Mouse (Mus musculus) urinary bladder, postnatal 14 days (tissue): ENCODE measurements at regions not wholly inside any gene's neighbourhood (a gene's known extent, or its start where the extent isn't known, plus 50 kb on each side); places are given as distances from the start of the nearest gene placed in this dataset.

Experiments used
- DNase-seq: peaks from one replicate; pipeline ENCODE4 v3.0.0; 2021; ENCODE audit warnings: low spot score

DNA sequence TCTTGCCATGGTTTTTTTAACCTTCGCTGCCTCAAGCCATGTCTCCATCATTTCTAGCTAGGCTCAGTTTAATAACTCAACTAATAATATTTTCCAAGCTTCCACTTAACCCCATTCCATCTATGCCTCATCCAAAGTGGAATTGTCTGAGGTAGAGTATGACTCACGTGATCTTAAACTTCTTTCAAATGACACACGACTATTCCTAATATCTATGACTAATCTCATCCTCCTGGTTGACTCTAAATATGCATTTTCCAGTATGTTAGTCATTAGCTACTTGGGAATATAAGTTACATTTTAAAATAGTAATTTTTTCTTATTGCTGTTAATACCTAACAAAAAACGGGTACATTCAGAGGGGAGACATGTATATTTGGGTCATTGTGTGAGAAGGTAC is 524.8 kb upstream of the Pappa start:
- DNase-seq, result no peak

DNA sequence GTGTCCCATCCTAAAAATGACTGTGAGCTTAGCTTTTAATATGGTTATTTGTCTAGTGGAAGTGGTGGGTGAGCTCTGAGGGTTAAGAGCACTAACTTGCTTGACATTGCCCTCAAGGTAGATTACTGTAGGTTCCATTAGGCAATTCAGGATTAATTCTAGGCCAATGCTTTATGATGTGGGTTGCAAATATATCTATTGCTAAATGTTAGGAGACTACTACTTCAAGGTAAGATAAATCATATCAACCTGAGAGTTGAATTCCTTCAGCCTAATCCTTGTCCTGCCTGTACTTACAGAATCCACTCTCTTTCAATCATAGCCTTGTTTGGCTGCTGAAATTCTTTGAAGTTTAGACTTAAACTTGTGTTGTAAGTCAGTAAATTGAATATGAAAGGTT is 501.2 kb upstream of the Pappa start:
- DNase-seq, result no peak

DNA sequence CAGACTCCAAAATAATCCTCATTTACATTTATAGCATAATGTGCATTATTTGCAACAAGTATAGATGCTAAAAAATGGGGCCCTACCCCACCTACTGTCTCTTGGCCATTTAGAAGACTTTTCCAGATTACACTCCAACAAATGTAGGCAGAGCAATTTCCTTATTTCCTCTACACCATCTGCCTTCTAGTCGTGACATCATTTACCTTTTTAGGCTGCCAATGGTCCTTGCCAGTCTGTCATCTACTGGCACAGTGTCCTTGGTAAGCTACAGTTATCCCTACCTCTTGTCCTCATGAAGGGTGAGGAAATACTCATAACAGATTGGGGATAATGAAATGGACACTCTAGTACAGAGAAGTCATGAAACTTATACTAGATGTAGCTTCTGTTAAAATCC is 491.8 kb upstream of the Pappa start:
- no peak for DNase-seq

DNA sequence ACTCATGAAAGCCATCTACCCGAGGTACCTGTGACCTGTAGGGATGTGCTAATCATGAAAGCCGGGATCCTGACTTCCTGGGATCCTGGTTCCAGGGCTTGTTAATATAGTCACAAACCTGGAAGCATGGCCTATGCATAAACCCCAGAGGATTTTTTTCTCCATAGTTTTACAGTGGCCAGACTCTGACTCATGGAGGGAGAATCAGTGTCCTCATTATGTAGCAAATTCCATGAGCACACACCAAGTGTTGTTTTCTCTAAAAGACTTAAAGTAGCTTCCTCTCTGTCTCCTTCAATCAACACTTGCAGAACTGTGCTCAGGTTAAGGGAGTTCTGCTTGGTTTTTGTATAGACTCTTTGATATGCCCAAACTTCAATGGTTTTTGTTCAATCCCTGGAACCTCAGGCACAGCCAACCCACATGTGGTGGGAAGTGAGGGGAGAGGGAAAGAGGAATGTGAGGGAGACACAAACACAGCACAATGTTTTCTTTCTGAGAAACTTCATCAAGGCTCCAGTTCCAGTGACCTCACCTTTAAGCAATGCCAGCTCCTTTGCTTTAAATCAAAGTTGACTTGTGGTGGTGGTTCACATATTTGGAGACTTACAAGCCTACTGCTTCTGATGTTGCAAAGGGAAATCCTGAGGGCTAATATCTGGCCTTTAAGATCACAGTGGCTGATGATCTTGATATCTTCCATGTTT is 488.6 kb upstream of the Pappa start:
- no peak for DNase-seq

DNA sequence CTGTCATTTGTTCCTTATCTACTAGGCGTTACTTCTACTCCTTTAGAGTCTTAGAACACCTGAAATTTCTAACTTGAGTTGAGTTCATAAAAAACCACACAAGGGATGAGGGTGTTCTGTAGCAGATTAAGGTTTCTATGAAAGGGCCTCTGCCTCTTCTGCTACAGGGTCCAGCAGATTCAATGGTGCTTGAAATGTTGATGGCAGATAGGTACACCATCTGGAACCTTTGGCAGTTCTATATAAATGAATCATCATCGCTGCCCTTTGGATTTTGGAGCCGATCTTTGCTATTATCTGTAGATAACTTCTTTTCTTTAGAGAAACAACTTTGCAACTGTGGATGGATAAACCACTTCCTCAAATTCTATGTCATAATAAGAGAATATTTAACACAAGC is 483.9 kb upstream of the Pappa start:
- no peak for DNase-seq

DNA sequence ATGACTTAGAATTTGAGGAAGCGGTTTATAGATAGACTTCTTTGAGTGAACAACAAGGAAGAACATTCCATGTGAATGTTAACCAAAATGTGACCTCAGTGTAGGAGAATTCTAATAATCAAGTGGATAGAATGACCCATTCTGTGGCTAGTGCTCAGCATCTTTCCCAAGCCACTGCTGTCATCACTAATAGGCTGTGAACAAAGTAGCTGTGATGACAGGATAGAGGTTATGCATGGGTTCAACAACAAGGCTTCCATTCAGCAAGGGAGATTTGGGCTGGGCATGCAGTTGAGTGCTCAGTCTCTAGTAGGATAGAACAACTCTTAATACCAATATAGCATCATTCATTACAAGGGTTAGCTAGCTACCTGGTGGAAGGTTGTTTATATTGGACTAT is 483.0 kb upstream of the Pappa start:
- no peak for DNase-seq

DNA sequence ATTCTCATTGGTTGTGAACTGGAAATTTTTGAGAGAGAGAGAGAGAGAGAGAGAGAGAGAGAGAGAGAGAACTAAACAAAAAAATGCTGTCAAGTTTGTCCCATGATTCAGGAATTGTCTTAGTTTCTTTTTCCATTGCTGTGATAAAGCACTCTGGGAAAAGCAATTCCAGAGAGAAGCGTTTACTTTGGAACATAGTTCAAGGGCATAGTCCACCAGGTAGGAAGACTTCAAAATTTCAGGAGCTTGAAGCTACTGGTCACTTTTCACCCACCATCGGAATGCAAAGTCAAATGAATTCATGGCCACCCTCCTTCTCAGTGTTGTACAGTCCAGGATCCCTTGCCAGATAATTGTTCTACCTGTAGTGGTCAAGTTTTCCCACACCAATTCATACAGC is 478.8 kb upstream of the Pappa start:
- no peak for DNase-seq

DNA sequence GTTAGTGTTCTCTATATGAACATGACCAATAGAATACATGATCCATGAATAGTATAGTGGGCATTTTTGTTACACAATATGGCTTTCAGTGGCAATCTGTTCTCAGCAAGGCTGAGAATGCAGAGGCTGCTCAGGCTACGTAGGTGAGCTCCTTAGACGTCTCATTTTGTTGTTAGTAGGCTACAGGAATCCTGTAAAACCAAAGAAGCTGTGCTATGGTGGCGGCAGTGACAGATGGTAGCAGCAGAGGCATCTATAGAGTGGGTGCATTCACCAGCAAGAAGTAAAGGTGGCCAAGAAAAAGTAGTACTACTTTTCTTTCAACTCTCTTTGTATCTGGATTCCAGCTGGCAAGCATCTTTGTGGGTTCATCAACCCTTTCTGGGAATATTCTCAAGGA is 469.8 kb upstream of the Pappa start:
- DNase-seq, result no peak

DNA sequence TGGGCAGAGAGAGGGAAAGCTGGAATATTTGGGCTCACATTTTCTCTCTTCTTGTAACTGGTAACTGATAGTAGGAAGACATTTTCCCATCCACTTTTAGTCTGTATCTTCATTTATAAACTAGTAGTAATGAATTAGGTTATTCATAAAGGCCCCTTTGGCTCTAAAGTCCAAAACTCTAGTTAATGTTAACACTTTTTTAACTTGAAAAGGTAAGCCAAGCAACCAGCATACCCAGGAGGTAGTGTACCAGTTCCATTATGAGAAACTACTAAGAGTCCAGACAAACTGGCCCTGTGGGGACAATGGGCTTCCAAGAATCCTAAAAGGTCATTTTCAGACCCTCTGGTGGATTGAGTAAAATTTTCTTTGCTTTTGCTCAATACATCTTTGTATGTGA is 468.4 kb upstream of the Pappa start:
- no peak for DNase-seq

DNA sequence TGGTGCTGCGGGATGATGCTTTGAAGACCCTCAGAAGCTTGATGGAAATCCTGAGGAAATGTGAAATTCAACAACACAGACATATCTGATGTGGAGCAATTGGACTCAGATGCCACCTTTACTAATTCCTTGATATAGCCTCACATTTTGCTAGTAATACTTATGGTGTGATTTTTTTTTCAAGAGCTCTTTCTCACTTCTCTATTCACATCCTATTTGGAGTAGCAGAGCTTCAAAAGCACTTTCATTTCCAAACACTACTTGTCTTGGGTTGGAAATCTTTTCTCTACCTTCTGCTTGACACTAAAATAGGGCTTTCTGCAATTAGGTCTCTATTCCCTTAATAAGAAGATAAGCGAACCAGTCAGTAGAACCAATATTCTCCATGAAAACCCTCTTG is 460.3 kb upstream of the Pappa start:
- DNase-seq, result no peak

DNA sequence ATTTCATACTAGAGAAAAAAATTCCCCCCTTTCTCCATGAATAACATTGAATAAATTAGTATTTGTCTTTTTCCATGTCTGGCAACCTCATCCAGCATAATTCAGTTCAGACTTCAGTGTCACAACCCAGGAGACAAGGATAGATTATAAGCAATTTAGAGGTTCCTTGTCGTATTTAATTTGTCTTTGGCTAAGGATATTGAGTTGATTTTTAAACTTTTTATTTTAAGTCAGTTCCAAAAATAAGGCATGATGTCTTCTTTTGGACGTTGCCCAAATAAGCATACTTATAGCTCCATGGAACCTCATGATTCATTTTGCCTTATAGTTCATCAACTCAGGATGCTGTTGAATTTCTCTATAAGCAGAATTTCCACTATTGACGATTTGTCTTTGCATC is 456.0 kb upstream of the Pappa start:
- no peak for DNase-seq

DNA sequence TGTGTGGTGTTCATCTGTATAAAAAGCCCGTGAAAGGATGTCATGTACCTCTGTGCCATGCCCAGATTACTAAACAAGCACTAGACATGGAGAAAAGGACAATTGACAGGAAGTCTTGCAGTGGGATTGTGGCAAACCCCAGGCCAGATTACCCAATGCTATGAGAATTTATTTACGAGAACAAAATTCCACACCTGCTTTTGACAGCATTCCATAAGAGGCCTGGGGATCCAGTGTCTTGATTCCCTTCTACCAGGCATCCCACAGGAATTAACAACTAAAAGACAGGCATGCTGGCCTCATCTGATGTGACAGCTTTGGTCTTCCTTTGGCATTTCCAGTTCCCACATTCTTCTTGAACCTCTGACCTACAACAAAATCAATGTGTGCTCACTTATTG is 454.3 kb upstream of the Pappa start:
- no peak for DNase-seq

DNA sequence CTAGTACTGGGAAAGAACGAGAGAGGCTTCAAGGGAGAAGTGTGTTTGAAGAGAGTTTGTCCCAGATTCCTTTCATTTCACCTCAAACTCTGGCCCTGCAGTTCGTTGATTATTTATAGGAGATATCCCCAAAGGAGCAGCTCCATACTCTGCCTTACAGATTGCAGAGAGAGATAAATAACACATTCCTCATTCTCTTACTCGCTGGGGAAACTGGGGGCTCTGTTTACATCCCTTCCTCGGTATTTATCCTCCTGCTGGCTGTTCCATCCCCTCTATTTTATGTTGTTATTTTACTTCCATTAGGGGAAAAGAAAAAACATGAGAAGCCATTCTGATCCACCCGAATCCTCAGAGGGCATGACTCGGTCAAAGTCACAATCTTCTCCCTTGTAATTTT is 447.5 kb upstream of the Pappa start:
- DNase-seq, result no peak

DNA sequence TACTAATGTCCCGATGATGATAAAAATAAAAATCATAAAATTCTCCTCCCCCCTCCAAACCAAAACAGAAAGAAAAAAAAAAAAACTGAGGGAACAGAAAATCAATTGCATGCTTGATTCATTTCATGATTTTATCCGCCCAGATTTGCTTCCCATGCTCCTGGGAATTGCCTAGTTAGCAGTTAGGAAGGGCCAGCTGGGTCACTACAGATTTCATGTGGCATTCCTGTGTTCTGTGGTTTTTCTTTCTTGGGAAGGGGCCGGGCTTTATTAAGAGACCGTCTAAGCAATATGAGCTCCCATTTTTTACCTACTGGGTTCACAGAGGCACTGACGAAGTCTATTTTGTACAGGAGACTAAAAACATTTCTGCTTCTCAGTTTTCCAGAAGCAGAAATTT is 447.1 kb upstream of the Pappa start:
- no peak for DNase-seq

DNA sequence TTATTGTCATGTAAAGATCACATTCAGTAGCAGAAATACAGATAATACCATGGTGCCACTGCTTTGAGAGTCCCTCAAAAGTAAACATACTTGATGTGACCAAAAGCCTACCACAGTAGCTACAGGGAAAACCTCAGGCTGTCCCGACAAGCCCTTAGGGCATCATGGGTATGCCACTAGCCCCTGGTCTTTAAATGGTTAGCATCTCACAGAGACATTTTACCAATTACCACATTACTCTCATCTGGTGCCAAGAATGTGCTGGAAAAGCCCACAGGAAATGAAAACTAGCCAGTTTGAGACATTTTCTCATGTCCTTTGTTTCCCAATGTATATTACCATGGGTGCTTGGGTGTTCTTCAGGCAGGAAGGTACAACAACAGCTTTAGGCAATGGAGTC is 439.3 kb upstream of the Pappa start:
- DNase-seq, result no peak

DNA sequence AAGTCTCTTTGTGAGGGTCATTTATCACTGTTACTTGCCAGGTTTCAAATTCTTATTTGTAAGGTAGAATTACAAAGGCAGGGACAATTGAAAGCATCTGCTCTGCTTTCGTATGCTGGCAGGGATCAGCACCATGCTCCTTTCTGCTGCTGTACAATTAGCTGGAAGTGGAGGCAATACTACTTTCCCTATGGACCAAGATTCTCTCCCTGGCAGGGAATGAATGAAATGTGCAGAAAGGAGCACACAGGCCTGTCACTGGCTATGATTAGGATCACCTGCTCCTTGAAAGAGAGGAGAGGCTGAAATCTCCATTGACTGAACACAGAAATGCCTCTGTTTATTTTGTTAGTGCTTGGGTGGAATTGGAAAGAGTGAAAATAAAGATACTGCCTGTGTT is 427.8 kb upstream of the Pappa start:
- DNase-seq, result no peak

DNA sequence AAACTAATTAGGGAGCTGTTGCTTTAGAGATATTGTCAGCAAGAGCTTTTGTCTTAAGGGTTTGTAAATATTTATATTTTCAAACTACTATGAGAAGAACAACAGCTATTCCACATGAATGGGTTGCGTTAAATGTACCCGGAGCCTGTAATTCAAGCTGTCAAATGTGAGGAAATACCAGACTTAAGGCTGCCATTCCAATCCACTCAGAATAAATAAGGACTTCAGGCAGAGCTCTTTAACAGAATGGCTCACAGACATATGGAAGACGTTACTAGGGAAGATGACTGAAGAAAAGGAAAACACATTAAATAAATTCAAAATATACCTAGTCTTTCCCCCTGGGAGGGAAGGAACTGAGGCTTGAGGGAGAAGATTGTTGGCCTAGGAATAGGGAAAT is 400.7 kb upstream of the Pappa start:
- no peak for DNase-seq

DNA sequence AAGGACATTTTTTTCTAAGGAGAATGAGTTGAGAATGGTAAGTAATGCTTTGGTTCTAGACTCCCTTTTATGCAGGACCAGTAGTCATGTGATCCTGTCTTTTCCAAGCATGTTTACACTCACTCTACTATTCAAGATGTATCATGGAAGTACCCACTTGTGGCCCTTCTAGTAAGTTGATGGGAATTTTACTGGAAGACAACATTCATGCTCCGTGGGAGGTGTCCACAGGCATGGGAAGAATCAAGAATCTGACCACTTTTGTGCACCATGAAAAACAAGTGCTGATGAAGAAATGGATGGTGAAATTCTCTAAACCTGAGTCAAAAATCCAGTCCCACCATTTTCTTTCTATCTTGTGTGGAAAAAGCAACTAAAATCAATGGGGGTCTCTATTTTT is 399.1 kb upstream of the Pappa start:
- DNase-seq, result no peak

DNA sequence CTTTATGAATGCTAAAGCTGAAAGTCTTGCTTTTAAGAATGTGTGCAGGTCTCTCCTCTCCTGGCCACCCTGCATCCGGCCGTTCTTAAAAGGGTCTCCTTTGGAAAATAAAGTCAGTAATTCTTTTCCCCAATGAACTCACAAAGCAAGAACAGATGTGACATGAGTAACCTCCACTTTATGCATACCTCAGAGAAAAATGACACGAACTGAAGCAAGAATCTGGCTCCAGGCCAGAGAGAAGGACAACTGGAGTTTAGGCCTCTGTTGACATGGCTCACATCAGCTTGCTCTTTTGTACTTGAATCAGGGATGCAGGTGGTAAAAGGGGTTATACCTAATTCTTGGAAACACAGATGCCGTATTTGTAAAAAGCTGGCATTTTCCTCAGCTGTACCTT is 368.0 kb upstream of the Pappa start:
- no peak for DNase-seq

DNA sequence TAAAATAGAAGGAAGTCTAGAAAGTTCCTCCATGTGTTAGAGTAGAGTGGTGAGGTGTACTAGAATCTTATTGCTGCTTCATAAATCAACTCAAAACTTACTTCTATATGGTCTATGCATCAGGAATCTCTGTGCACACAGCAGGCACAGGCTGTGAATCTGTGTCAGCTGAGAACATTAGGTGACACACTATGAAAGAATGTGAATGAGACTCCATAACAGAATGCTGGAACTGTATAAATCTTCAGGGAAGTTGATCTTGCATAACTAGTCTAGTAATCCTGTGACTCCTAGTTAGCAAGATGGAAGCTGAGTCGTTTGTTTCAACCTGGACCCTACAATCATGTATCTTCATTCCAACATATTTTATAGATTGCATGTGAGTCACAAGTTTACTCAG is 355.4 kb upstream of the Pappa start:
- DNase-seq, result no peak

DNA sequence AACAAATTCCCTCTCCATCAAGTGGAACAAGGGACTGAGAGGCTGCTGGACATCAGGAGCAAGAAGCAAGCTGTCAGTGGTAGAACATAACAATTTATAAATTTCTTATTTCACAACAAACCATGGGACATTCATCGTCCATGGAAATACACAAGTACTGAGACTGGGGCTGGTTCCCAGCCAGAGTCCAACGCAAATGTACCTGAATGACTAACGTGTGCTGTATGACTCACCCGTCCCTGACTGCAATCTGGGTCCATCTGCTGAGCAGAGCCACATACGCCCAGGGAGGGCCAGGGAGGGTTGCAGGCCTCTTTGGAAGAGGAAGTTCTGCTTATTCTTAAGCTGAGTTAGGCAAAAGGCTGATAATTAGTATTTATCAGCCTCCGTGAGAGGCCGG is 320.1 kb upstream of the Pappa start:
- DNase-seq, result peak; percentile 54

DNA sequence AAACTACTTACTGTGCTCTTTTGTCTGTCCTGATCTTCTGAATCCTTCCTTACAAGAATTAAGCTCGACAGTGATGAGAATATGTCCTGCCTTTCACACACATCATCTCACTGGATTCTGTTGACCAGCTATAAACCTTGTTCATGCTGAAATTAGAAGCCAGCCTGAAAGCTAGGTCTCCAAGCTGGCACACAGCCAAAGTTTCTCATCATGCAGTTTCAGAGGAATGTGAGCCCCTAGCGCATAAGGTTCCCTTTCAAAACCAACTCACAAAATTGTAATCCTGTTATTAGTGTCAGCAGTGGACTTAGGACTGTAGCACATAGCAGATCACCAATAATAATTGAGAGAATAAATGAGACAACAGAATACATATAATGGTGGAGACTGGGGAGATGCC is 319.0 kb upstream of the Pappa start:
- DNase-seq, result no peak

DNA sequence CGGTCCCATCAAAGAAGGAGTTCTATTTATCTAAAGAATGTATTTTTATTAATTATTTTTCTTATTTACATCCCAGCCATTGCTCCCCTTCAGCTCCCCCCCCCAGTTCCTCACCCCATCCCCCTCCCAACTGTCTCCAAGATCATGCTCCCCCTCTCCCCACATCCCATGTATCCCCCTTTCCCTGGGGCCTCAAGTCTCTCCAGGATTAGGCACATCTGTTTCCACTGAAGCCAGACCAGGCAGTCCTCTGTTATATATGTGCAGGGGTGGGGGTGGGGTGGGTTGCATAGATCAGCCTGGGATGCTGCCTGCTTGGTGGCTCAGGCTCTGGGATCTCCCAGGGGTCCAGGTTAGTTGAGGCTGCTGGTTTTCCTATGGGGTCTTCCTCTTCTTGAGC is 316.8 kb upstream of the Pappa start:
- DNase-seq, result no peak

DNA sequence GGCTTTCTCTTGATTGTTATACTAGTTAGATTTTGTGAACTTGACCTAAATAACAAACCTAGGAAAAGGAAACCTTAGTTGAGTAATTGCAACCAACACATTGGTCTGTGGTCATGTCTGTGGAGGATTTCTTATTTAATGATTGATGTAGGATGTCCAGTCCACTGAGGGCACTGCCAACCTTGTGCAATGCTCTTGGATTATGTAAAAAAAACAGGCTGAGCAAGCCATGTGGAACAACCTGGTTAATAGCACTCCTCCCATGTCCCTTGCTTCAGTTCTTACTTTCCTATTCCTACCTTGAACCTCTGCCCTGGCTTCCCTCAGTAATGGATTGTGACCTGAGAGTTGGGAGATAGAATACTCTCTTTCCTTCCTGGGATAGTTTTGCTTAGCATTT is 312.0 kb upstream of the Pappa start:
- DNase-seq, result no peak

DNA sequence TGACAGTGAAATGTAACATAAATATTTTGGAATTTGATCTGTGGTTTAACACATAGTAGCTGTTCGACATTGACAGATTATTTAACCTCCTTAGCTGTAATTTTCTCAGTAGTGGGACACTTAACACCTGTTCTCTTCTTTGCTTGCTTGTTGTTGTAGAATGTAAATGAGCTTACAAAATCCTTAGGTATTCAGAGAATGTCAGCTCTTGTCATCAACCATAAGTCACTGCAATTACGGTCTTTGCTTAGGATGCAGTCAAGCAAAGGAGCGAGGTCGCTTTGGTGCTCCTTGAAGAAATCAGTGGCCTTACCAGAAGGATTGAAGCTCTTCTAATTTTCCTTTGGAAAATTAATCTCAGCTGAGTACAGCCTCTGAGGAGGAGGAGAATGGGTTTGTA is 311.2 kb upstream of the Pappa start:
- DNase-seq, result no peak
